Mouse (Mus musculus) kidney, postnatal 14 days (tissue): ENCODE measurements at regions not wholly inside any gene's neighbourhood (a gene's known extent, or its start where the extent isn't known, plus 50 kb on each side); places are given as distances from the start of the nearest gene placed in this dataset.

Experiments
- DNase-seq: peaks from one replicate; pipeline ENCODE4 v3.0.0; 2022; ENCODE audit warnings: mixed read lengths

- peak; percentile 50 for DNase-seq
Observed at GRCm38 (mm10) chr12:9091951-9092350, 62.2 kb downstream of the Ttc32 start.

GRCm38 (mm10) chr12:9095061-9095460, 65.3 kb downstream of the Ttc32 start:
- no peak for DNase-seq

- peak; percentile 36 for DNase-seq
Observed at GRCm38 (mm10) chr12:9106416-9106815, 76.6 kb downstream of the Ttc32 start.

- DNase-seq: no peak
Observed at GRCm38 (mm10) chr12:9109806-9110205, 80.0 kb downstream of the Ttc32 start.

GRCm38 (mm10) chr12:9112161-9112674, 82.4 kb downstream of the Ttc32 start:
- DNase-seq: no peak

GRCm38 (mm10) chr12:9113652-9114051, 83.9 kb downstream of the Ttc32 start:
- DNase-seq: no peak

GRCm38 (mm10) chr12:9114061-9114460, 84.3 kb downstream of the Ttc32 start:
- no peak for DNase-seq

- DNase-seq: no peak
Observed at GRCm38 (mm10) chr12:9118576-9118975, 88.8 kb downstream of the Ttc32 start.

GRCm38 (mm10) chr12:9127931-9128550, 98.2 kb downstream of the Ttc32 start:
- DNase-seq: no peak

GRCm38 (mm10) chr12:9128581-9129275, 98.9 kb downstream of the Ttc32 start:
- DNase-seq: peak; percentile 18

- DNase-seq: no peak
Observed at GRCm38 (mm10) chr12:9132621-9133020, 102.8 kb downstream of the Ttc32 start.

GRCm38 (mm10) chr12:9133890-9134870, 104.4 kb downstream of the Ttc32 start:
- no peak for DNase-seq

- DNase-seq: no peak
Observed at GRCm38 (mm10) chr12:9151001-9151400, 121.2 kb downstream of the Ttc32 start.

- no peak for DNase-seq
Observed at GRCm38 (mm10) chr12:9151426-9151825, 121.6 kb downstream of the Ttc32 start.

- DNase-seq: no peak
Observed at GRCm38 (mm10) chr12:9154491-9154890, 124.7 kb downstream of the Ttc32 start.

- peak; percentile 6 for DNase-seq
Observed at GRCm38 (mm10) chr12:9156794-9157193, 127.0 kb downstream of the Ttc32 start.

- no peak for DNase-seq
Observed at GRCm38 (mm10) chr12:9158751-9159150, 129.0 kb downstream of the Ttc32 start.

- peak; percentile 8 for DNase-seq
Observed at GRCm38 (mm10) chr12:9165367-9165940, 135.7 kb downstream of the Ttc32 start.

GRCm38 (mm10) chr12:9166218-9166908, 136.6 kb downstream of the Ttc32 start:
- peak; percentile 52 for DNase-seq

GRCm38 (mm10) chr12:9169008-9169407, 139.2 kb downstream of the Ttc32 start:
- peak; percentile 27 for DNase-seq

- no peak for DNase-seq
Observed at GRCm38 (mm10) chr12:9173680-9174079, 143.9 kb downstream of the Ttc32 start.

GRCm38 (mm10) chr12:9174327-9174726, 144.5 kb downstream of the Ttc32 start:
- peak; percentile 6 for DNase-seq
